Mouse (Mus musculus) midbrain, embryonic 11.5 days (tissue): ENCODE data around the gene Cldn8. TPM values are rescaled to one million over a fixed set of nuclear protein-coding genes. Genes with fewer than 3 reads are reported as not detected.

Experiments used
- ATAC-seq: fragments of 200-750 bp; cut with Nextera tagmentation; 2 replicates; pipeline ENCODE4 v1.8.0; 2017; ENCODE audit warnings: moderate TSS enrichment, moderate library complexity; ENCODE audit not compliant: low FRiP score
- DNase-seq: peaks from one replicate; pipeline ENCODE4 v3.0.0; 2015; ENCODE audit warnings: low spot score; ENCODE audit errors: missing footprints
- H3K27ac ChIP-seq: fragments of 300-500 bp; sonication (generic); 2 replicates; pipeline ENCODE4 v1.5.1; 2014; ENCODE audit warnings: low read depth, low read length
- H3K27me3 ChIP-seq: fragments of 300-500 bp; sonication (generic); 2 replicates; pipeline ENCODE4 v1.6.1; 2014; ENCODE audit warnings: mild to moderate bottlenecking, low read length, moderate library complexity, mixed read lengths; ENCODE audit not compliant: control insufficient read depth, insufficient read depth
- H3K36me3 ChIP-seq: fragments of 300-500 bp; sonication (generic); 2 replicates; pipeline ENCODE4 v1.6.1; 2014; ENCODE audit warnings: mild to moderate bottlenecking, low read length, moderate library complexity, mixed read lengths; ENCODE audit not compliant: control insufficient read depth, insufficient read depth
- H3K4me1 ChIP-seq: fragments of 300-500 bp; sonication (generic); 2 replicates; pipeline ENCODE4 v1.6.1; 2014; ENCODE audit warnings: low read length; ENCODE audit not compliant: control insufficient read depth, insufficient read depth
- H3K4me2 ChIP-seq: fragments of 300-500 bp; sonication (generic); 2 replicates; pipeline ENCODE4 v1.6.1; 2014; ENCODE audit warnings: mild to moderate bottlenecking, moderate library complexity
- H3K4me3 ChIP-seq: fragments of 300-500 bp; sonication (generic); 2 replicates; pipeline ENCODE4 v1.5.1; 2014; ENCODE audit warnings: low read depth, low read length
- H3K9ac ChIP-seq: fragments of 300-500 bp; sonication (generic); 2 replicates; pipeline ENCODE4 v1.6.1; 2014; ENCODE audit warnings: low read length
- H3K9me3 ChIP-seq: fragments of 300-500 bp; sonication (generic); 2 replicates; pipeline ENCODE4 v1.6.1; 2016; ENCODE audit warnings: low read length; ENCODE audit not compliant: control insufficient read depth
- WGBS: fragments of 180-500 bp; shearing (Covaris S2); extraction: QIAGEN DNeasy Blood & Tissue Kit; methylation state at CpG from one replicate; pipeline ENCODE4 v1.1.7; 2014; 5-methylcytosine and 5-hydroxymethylcytosine counted together
- polyA plus RNA-seq: library from polyadenylated mRNA; unstranded; fragments of >200 nt; fragmentation: Nextera tagmentation; extraction: Ambion mirVana; gene quantifications from 2 replicates; pipeline ENCODE4 v1.2.1, GENCODE M21; 2014

Cldn8 gene
- polyA plus RNA-seq = 0.37 and 0.38 TPM in 2 replicates

DNA sequence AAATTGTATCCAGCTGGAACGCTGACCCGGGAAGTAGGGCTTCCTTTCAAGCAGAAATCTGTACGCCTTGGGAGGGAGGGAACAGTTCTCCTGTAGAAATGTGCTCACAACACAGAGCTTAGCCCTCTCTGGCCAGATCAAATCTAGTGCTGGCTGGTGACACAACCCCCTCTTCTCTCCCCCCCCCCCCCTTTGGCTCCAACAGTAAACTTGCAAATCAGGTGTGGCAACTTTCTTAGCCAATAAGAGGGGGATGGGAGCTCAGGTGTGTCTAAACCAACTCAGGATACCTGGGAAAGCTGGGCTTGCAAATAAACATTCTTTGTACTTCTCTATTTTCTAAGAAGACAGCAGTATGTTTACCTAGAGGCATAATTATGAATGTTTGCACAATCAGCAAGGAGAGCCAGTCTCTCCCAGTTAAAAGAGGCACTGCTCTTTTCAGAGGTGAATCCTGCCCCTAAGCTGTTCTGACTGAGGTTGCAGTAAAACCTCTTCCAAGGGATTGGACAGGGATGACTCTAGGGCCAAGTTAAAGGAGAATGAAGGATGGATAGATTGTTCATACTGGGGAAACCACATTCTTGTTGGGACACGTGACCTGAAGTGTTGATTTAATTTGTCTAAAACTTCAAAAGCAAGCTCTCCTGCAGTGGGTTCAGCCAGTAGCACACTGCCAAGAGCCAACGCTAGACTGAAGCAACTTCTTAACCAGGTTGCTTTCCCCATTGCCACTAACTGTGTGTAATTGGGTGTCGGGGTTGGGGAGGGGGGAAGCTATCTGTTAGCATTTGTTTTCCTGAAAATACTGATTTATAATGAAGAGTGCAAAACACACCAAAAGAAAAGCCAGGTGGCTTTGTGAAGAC, at the start of gene Cldn8:
TSS of gene Cldn8 (minus strand) at position 139 of the 869 bp plus-strand sequence.
- H3K9ac ChIP-seq = no peak within 1 kb of the TSS
- no peaks in the 10 kb centered on the region for H3K27me3 ChIP-seq
- H3K36me3 ChIP-seq = no peaks in the 10 kb centered on the region
- ATAC-seq (no peak), DNase-seq (peak; percentile 57)
- no peaks in the 10 kb centered on the region for H3K4me1 ChIP-seq
- WGBS = 75% methylated on average over 6 of the region's 6 CpGs
- H3K4me3 ChIP-seq = no peak within 1 kb of the TSS
- no peak within 1 kb of the TSS for H3K4me2 ChIP-seq
- H3K9me3 ChIP-seq = no peaks in the 10 kb centered on the region
- H3K27ac ChIP-seq = no peak within 1 kb of the TSS

DNA sequence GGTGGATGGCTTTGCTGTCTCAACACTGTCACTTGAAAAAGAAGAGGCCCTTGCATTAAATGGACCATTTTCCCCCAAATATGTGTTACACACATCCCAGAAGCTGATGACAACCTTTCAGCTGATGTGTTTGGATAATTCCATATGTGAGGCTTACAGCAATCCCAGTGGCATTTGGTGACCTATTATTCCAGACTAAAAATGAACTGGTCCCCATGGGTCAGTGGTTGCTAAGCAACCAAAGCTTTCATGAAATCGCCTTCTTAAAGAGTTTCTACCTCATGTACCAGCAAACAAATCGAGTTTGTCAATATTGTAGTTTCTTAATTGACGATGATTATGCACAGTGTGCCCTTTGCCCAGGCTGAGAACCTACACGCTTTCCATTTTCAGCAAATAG, 49.7 kb upstream of the Cldn8 start:
- Histone ChIP-seq H3K9me3 (no peaks in the 10 kb centered on the region), H3K9ac (no peak overlapping the region), H3K4me2 (no peak overlapping the region), H3K4me3 (no peak overlapping the region), H3K27me3 (no peaks in the 10 kb centered on the region), H3K36me3 (no peaks in the 10 kb centered on the region), H3K27ac (no peak overlapping the region), H3K4me1 (no peaks in the 10 kb centered on the region)
- no peak for DNase-seq
- 58% methylated on average over 4 of the region's 4 CpGs for WGBS
- ATAC-seq = peak; percentile 50; the same call in 1 of the 2 replicates

DNA sequence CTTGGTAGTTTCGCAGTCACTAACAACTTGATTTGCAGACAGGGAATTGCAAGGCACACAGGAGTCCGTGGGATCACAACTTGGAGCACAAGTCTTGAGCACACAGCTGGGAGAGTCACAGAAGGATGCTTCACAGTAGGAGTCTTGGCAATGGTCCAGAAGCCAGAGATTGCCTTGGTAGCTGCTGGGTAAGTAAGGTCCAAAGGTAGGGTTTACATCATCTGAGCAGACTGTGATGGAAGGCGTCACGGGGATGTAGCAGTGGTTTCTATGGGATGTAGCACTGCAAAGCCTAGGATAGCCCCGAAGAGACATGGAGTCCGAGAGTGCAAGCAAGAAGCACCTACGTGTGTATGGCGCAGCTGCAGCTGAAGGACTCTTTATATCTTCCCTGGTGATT, 48.9 kb upstream of the Cldn8 start, which contains the start of gene Krtap24-1:
TSS of gene Krtap24-1 (minus strand) at position 358 of the 400 bp plus-strand sequence.
- peak; percentile 21 for DNase-seq
- Histone ChIP-seq H3K36me3 (no peaks in the 10 kb centered on the region), H3K4me2 (no peak within 1 kb of the TSS), H3K9ac (no peak within 1 kb of the TSS), H3K9me3 (no peaks in the 10 kb centered on the region), H3K27me3 (no peaks in the 10 kb centered on the region), H3K4me1 (no peaks in the 10 kb centered on the region), H3K4me3 (no peak within 1 kb of the TSS), H3K27ac (no peak within 1 kb of the TSS)
- WGBS = 92% methylated on average over 8 of the region's 8 CpGs
- ATAC-seq = no peak

DNA sequence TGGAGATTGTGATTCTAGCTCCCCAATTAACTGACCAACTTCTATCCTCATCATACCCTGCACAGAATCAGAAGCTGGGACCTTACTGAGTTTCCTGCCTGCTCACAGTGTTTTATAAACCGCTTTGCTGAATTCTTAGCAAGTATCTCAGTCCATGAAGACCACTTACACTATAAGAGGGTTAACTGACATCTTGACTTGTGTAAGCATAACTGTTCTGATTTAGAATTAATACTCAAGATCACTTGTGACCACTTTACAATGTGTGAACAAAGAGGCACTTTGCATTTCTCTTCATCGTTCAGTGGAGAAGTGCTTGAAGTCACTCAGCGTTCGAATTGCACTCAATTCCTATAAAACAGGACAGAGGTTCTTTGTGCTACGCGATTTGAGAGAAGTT, 41.6 kb upstream of the Cldn8 start:
- Histone ChIP-seq H3K27me3 (no peaks in the 10 kb centered on the region), H3K36me3 (no peaks in the 10 kb centered on the region), H3K4me3 (no peak overlapping the region), H3K4me2 (no peak overlapping the region), H3K27ac (no peak overlapping the region), H3K9ac (no peak overlapping the region), H3K4me1 (no peaks in the 10 kb centered on the region; the same call in 1 of the 2 replicates), H3K9me3 (no peaks in the 10 kb centered on the region)
- ATAC-seq (no peak), DNase-seq (peak; percentile 78)
- WGBS = 88% methylated on average over 6 of the region's 6 CpGs

DNA sequence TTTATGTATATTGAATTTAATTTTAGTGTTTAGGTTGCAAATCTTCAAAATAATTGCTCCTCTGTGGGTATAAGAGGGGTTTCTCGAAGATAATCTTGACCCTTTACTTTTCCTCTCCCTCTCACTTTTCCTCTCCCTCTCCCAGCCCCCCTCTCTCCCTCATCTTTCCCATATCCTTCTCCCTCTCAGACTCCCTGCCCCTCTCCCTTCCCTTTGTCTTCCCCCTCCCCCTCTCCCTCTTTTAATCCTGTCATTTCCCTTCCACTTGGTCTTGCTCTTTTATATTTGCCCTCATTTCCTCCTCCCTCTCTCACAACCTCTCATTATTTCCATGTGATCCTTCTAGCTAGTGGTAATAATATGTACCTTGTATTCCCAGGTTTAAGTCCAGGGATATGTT, 39.5 kb upstream of the Cldn8 start:
- Histone ChIP-seq H3K36me3 (no peaks in the 10 kb centered on the region), H3K9me3 (no peaks in the 10 kb centered on the region), H3K27ac (no peak overlapping the region), H3K27me3 (no peaks in the 10 kb centered on the region), H3K9ac (no peak overlapping the region), H3K4me3 (no peak overlapping the region), H3K4me2 (no peak overlapping the region), H3K4me1 (no peaks in the 10 kb centered on the region; the same call in 1 of the 2 replicates)
- DNase-seq (no peak), ATAC-seq (peak; percentile 70; the same call in 1 of the 2 replicates)
- WGBS = 41% methylated on average over 1 of the region's 1 CpGs

DNA sequence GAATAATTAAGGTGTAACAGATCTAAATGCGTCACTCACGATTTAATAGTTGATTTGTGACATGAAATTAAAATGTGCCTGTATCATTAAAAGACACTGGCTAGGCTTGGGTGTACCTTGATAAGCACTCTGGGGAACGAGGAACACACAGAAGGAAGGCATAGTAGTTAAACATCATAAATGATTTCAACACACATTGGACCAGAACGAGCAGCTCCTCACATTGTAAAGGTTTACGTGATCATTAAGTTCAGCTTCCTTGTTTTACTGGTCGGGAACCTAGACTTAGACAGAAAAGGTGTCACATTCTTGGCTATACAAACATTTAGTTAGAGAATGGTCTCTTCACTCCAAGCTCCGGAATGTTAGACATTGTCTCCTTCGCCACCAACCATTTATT, 37.3 kb upstream of the Cldn8 start:
- no peak overlapping the region for H3K4me3 ChIP-seq
- H3K4me1 ChIP-seq = no peaks in the 10 kb centered on the region; the same call in 1 of the 2 replicates
- no peaks in the 10 kb centered on the region for H3K27me3 ChIP-seq
- H3K9me3 ChIP-seq = no peaks in the 10 kb centered on the region
- no peak overlapping the region for H3K4me2 ChIP-seq
- ATAC-seq (no peak), DNase-seq (no peak)
- WGBS = 84% methylated on average over 8 of the region's 8 CpGs
- no peaks in the 10 kb centered on the region for H3K36me3 ChIP-seq
- H3K27ac ChIP-seq = no peak overlapping the region
- no peak overlapping the region for H3K9ac ChIP-seq

DNA sequence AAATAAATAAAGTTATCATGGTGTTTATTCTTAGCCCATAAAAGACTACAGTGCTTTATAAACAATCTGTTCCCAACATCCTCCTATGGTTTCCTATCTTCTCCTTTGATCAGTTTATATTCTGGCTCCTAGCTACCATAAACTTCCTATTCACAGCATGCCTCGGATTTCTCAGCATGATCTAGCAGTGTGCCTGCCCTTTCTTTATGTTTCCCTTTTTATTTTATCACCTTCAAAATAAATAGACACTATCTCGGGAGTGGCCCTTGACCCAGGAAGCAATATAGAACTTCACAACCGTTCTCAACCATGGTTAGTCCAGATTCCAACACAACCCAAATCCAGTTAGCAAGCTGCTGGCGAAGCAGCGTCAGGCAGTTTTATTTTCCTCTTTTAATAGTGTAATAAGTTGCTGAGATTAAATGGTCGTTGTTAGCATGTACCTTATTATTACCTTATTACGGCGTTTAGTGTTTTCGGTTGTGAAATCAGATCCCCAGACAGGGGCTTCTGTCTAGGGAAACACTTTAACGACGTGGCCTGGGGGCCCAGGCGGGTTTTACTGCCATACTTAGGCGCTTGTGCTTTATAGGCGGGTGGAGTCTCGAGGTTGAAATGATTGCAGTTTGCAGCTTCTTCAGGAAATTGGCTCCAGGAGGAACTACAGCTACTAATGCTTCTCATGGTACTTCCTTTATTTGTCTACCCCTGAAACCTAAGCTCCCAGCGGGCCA, 36.7 kb upstream of the Cldn8 start:
- no peaks in the 10 kb centered on the region; the same call in 1 of the 2 replicates for H3K4me1 ChIP-seq
- H3K4me2 ChIP-seq = no peak overlapping the region
- no peaks in the 10 kb centered on the region for H3K36me3 ChIP-seq
- no peak overlapping the region for H3K4me3 ChIP-seq
- no peaks in the 10 kb centered on the region for H3K9me3 ChIP-seq
- ATAC-seq (no peak), DNase-seq (peak; percentile 45)
- H3K27ac ChIP-seq = no peak overlapping the region
- H3K27me3 ChIP-seq = no peaks in the 10 kb centered on the region
- 80% methylated on average over 16 of the region's 16 CpGs for WGBS
- H3K9ac ChIP-seq = no peak overlapping the region

DNA sequence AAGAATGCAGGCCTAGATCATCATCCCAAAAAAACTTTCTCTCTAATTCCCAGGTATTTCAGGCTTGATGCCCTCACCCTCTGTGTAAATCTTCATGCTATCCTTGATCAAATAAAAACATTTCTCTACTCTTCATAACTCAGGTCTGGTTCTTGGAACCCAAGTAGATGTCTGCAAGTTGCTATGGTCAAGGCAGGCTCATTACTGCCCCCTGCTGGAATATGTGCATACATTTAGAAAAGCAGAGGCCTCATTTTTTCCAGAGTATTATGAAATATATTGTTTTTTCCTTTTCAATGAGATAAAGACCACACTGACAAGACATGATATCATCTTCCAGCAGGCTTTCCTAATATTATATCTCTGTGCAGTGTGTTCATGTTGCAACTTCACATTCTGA, 29.8 kb upstream of the Cldn8 start:
- ATAC-seq (no peak), DNase-seq (no peak)
- H3K9me3 ChIP-seq = no peaks in the 10 kb centered on the region
- H3K4me1 ChIP-seq = no peaks in the 10 kb centered on the region
- no peak overlapping the region for H3K4me2 ChIP-seq
- no peak overlapping the region for H3K4me3 ChIP-seq
- no peak overlapping the region for H3K9ac ChIP-seq
- no peaks in the 10 kb centered on the region for H3K36me3 ChIP-seq
- H3K27me3 ChIP-seq = no peaks in the 10 kb centered on the region
- no peak overlapping the region for H3K27ac ChIP-seq

DNA sequence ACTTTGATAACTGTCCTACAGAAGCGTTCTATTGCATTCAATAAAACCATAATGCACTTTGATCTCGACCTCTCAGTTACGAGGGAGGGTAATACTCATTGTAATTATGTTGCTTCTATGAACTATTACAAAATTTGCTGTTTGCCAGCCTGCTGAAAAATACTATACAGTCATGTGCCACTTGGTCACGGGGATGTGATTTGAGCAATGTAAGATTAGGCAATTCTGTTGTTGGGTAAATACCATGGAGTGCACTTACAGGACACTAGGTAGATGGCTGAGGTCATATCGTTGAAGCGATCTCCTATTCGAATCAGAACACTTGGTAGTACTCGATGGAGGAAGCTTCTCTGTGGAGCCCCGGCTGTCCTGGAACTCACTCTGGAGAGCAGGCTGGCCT, 20.4 kb upstream of the Cldn8 start:
- Histone ChIP-seq H3K9me3 (no peaks in the 10 kb centered on the region), H3K27me3 (no peaks in the 10 kb centered on the region), H3K4me3 (no peak overlapping the region), H3K4me2 (no peak overlapping the region), H3K9ac (no peak overlapping the region), H3K27ac (no peak overlapping the region), H3K36me3 (no peaks in the 10 kb centered on the region), H3K4me1 (no peaks in the 10 kb centered on the region)
- WGBS = 92% methylated on average over 9 of the region's 9 CpGs
- DNase-seq = no peak
- no peak for ATAC-seq
